Mouse (Mus musculus): ENCODE measurements around the gene Gnao1.

Gene Gnao1

DNA sequence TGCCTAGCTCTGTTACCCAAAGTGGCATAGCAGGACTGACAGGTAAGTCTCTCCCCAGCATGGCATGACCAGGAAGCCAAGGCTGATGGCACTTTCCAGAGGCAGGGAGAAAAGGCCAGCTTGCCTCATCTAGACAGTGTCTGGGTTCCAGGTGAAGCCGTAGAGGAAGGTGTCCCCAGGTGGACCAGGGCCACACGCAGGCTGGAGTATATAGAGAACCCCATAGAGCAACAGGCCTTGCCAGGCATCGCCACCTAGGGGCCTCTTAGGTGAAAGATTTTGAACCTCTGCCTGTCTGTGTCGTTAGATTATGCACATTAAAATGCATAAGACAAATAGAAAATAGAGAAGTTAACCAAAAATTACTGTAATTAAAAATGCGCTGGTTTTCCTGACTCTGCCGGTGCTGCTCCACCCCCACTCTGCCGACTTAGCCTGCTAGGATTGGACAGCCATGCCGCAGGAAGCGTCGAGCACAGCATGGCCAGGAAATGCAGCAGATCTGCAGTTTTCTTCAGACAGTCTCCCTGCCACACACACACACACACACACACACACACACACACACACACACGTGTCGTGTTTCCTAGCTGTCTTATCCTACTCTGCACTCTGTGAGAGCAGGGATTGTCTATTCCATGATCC, 34.2 kb downstream of the Gnao1 start:
- DNase-seq (ENCODE audit: low spot score in 2 of 2) = no peak

DNA sequence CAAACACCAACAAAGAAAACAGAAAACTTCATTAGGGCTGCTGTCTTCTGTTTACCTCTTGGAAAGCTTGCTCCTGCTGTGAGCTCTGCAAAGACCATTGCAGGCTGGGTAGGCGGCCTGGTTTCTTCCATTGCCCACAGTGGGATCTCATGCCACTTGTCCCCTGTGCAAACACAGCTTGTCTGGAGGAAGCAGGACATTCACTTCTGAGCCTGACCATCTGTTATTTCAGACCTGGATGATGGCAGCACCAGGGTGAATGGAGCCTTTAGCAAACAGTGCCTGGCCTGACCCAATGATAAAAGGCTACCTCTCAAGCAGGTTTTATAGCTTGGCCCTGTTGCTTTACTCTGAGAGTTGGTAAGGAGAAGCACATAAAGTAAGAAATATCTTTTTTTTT, 35.4 kb downstream of the Gnao1 start:
- DNase-seq (ENCODE audit: low spot score in 2 of 2) = no peak

DNA sequence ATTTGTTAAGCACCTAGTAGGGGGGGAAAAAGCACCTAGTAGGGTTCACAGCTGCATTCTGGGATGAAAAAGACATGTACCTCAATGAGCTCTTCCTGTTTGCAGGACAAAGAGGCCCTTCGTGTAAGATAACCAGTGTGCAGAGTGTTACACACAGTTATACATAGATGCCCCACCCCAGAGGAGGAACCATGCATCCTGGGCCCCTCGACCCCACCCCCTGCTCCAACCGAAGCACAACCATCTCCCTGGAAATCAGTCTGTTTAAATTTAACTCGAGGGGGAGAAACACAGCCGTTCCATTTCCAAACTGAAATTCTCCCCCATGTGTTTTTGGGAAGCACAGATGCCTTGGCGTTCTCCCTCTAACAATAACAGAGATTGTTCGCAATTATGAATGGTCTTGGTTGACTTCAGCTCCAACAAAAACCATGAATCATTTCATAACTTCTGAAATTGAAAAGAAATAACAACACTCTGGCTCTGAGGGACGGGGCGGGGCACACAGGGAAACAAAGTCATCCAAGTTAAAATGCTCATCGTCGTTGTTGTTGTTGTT, 42.4 kb downstream of the Gnao1 start:
- DNase-seq (ENCODE audit: low spot score in 2 of 2) = no peak

DNA sequence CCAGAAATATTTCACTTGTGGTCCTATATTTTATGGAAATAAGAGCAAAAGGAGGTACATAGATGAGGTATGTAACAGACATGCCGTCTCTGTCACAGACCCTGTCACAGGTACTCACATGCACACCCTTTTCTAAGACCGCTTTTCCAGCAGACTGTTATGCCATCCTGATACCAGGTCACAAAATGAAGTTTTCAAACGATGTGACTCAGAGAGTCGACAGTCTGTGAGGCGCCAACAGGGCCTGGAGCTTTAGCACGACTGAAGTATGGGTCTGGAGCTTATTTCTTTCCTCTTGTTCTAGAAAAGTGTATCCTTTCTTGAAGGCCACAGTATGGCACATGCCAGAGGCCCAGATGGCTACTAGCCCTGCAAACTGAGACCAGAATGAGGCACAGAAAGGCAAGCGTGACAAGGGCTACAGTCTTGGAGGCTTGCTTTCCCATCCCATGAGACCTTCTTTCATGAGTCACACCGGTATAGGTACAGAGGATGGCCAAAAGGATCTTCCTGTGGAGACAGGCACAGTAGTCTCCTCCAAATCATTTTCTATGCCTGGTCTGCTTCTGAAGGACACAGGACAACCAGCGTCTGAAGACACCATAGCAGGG, 43.2 kb downstream of the Gnao1 start:
- DNase-seq (ENCODE audit: low spot score in 2 of 2) = no peak

DNA sequence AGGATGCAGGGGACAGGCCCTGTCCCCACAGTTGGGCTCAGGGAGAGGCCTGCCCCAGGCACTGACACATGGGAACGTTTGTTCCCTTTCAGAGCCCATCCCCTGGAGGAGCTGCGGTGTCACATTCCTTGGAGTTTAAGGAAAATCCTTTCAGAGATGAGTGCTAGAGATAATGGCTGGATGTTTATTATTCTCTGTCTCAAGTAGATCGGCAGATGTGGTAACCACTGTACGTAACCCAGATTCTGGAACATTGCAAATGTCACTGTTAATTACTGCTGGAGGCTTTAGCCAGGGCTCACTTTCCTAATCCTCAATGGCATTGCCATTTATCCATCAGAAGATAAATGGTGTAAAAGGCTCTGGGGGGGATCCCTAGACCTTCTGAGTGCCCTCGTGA, 44.9 kb downstream of the Gnao1 start:
- DNase-seq (ENCODE audit: low spot score in 2 of 2) = no peak

DNA sequence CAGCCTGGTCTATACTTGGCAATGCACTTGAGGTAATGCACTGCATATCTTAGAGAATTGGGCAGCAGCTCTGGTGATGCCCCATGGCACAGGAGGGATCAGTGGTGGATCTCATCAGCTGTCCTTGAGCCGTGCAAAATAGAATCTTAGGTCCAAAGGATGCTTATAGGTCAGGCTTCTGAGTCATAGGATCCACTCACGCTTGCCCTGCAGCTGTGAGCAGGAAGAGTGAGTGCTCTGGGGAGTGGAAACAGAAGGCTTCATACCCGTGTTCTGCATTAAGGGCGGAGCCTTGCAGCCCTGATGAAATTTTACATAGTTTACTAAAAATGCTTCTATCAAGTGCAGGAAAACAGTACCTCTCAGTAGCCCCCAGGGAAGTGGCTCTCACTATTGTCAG, 45.5 kb downstream of the Gnao1 start:
- no peak for DNase-seq (ENCODE audit: low spot score in 2 of 2)

DNA sequence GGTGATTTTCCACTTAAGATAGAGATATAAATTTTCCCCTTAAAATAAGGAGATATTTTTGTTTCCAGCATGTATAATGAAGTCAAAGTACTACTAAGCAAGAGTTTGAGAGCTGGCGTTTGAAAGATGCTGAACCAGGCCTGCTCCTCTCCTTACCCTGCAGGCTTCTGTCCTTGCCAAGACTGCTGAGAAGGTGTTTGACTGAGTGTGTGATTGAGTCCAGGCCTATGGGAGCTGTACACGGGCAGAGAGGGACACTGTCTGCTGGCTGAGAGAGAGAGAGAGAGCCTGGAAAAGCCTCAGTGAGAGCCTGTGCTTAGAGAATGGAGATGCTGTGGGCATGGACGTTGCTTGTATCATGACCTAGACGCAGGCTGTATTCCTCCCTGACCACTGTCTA, 47.4 kb downstream of the Gnao1 start:
- DNase-seq (ENCODE audit: low spot score in 2 of 2) = no peak

DNA sequence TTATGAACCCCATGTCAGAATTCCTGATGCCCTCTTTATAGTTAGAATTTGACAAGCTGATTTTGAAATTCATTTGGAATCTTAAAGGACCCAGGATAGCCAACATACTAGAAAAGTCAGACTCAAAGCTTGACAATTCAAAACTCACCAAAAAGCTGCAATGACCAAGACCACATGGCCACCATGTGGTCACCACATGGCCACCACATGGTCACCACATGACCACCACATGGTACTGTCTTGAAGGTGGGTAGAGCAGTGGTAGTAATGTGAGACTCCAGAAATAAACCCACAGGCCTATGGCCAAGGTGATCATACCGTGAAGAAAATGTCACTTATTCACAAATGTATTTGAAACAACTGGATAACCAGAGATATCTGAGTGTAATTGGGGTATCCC, 48.5 kb downstream of the Gnao1 start:
- DNase-seq (ENCODE audit: low spot score in 2 of 2) = no peak

DNA sequence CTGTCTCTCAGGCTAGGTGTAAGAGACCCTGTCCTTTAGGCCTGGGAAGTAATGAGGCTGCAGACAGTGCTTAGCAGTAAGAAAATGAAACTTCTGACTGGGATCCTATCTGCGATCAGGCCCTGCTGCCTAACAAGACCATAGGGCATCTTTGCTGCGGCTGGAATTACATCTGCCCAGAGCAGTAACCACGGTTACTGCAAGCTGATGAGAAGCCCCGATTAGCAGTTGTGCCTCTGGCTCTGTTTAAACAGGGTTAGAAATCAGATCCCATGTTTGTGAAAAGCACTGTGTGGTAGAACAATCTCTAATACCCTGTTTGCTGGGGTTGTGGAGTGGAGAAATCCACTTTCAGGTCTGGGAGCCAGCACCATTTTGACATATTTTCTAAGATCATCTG, 50.3 kb downstream of the Gnao1 start:
- DNase-seq (ENCODE audit: low spot score in 2 of 2) = no peak

DNA sequence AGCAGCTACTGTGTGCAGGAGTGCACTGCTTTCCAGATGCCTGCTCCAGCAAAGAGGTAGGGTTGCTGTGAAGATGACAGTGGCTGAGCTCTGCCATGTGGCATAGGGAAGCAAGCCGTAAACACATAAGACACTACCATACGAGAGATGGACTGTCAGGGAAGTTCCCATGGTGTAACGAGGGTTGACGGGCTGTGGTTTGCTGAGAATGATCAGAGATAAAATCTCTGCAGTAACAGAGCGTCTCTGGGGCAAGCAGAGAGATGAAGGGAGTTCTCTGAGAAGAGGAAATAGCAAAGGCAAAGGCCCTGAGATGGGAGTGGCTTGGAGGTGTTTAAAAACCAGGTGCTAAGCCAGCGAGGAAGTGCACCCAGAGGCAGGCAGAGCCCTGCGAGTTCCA, 54.3 kb downstream of the Gnao1 start:
- no peak for DNase-seq (ENCODE audit: low spot score in 2 of 2)

DNA sequence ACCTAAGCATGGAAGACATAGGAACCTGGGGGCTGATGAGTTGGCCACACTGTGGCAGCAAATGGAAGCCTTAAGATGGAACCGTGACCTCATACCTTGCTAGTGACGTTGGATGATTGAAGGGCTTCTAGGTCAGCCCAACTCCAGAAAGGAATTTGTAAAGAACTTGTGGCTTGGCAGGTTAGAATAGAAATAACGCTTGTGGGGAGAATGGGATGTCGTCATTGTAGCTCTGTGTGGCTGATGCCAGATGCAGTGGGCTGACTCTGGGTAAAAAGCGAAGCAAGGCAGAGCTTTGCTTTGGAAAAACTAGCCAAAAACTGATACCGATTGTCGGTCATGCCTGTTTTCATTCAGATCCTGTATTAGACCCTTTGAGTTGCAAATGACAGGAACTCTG, 56.5 kb downstream of the Gnao1 start:
- no peak for DNase-seq (ENCODE audit: low spot score in 2 of 2)

DNA sequence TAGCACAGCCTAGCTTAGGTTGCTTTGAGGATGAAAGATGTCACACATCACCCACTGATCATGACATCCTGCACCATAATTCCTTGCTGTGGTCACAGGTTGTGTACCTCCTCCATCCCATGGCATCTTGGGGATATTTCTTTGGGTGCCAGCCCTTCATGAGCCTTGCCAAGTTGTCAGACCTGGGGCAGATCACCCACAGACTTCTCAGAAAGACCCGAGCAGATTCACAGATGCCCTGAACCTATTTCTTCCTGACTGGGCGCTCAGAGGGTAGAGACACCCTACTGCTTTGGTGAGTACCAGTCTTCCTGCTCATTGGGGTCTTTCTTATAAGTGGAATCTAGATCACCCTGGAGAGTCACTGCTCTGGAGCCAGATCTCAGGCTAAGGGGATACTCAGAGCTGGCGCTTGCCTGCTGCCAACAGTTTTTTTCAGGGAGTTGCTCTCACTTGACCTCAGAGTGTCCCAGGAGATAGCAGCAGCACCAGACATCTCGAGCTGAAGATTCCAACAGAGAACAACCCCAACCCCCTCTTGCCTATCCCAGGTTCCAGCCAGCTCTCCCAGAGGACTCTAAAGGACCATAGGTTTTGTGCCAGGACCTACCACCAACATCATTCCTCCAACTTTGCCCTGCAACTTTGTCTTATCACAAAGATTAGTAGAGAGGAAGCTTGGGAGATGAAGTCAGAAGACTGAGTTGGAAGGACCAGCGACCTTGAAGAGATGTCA, 58.9 kb downstream of the Gnao1 start:
- DNase-seq (ENCODE audit: low spot score in 2 of 2) = no peak

DNA sequence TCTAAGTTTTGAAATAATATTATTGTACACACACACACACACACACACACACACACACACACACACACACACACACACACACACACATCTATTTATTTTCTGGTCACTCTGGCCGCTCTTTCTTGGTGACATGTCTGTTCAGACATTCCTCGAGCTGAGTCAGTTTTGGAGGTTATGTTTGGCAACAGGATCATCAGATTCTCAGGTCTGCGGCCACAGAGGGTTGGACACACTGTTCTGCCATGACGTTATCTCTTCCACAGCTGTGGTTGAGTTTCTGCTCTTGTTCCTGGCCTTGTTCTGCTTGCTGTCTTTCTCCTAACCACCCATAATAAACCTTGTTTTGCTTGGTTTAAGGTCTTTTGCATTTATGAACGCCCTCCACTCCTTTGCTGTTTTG, 61.5 kb downstream of the Gnao1 start:
- no peak for DNase-seq (ENCODE audit: low spot score in 2 of 2)

DNA sequence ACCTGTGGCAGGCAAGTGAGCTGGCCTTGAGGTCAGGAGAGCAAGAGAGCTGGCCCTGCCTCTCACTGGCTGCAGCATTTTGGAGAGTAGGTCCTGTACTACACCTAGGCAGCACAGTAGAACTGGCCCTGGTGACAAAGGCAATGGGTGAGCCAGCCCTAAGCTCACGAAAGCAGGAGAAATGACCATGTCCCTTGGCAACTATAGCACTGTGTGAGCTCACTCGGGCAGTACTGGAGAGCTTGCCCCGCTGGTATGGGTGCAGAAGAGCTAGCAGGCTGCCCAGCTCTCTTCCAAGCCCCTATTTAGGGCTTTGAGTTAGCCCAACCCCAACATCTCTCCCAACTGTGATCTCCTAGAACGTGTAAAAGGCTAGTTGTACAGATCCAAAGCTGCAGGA, 68.6 kb downstream of the Gnao1 start:
- no peak for DNase-seq (ENCODE audit: low spot score in 2 of 2)

DNA sequence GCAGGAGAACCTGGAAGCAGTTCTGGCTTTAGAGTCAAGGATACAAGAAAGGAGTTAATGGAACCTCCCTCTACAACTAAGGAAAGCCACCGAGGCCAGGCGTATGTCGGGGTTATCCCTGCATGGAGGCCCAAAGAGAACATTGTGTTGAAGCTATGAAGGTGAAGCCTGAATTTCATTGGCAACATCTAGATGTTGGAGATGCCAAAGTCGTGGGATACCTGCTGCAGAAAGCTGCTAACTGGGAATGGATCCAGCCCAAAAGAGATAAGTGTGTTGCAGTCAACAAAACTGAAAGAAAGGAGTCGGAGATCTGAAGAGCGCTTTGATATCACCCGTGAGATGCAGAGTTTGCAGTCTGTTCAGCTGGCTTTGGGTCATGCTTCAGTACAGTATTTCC, 70.2 kb downstream of the Gnao1 start:
- no peak for DNase-seq (ENCODE audit: low spot score in 2 of 2)

DNA sequence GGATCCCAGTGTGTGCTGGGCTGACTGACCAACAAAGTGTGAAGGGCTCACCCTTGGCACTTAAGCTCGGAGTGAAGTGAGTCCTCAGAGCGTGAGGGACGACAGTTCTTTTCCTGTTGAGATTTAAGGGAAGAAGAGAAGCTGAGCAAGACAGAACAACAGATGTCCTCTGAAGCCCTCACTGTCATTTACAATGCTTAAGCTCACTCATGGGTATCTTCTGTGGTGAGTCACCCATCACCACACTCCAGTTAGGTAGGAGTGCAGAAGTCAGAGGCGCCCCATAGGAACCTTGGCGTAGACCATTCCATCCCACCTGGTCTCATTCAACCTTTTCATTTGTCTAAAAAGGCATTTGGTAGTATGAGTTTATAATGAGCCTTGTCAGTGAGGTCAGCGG, 71.6 kb downstream of the Gnao1 start:
- DNase-seq (ENCODE audit: low spot score in 2 of 2) = no peak

DNA sequence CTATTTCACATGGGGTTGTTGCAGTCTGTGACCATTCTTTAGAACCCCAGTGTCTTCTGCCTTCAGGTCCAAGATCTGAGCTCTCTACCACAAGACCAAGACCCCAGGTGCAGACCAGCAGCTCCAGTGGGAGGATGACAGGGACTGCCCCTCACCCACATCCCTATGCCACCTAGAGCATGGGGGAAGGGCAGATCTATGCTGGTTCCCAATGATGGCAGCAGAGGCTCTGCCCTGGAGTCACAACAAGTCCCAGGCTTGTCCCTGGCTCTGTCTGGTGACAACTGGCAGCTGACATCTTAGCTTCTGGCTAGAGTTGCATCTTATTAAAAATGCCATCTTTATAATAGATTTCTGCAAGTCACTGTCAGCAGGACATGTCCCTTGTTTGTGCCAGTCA, 73.5 kb downstream of the Gnao1 start:
- no peak for DNase-seq (ENCODE audit: low spot score in 2 of 2)

DNA sequence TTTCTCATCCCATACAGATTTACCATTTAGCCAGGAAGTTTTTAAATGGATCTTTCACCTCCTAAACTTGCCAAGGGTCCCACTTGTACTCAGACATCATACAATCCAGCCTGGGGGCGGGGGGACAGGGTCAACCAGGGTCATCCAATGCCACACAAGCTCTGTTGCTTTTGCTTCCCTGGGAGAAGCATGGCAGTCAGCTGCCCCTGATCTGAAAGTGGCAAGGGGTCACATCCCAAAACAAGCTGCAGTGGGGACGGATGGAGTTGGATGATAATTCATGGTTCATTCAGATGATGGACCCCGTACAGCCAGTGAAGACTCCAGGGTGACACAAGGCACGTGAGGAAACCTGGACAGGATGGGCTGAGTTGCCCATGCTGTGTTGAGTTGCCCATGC, 74.0 kb downstream of the Gnao1 start:
- no peak for DNase-seq (ENCODE audit: low spot score in 2 of 2)

DNA sequence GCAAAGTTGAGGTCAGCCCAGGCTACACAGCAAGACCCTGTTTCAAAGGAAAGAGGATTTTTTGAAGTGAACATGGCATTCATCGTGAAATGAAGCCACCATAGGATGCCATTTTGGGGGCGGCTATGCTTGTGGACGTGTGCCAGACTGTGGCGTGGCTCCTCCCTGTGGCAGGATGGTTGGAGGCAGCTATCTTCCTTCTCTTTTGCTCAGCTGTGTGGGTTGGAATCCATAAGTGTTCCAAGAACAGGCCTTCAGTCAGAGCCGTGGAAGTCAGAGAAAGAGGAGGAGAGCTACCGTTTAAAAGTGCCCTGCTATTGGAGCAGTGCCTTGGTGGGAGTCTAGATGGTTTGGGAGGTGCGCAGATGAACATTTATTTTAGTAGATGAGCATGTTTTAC, 74.5 kb downstream of the Gnao1 start:
- peak; percentile 72 for DNase-seq (ENCODE audit: low spot score in 2 of 2)

DNA sequence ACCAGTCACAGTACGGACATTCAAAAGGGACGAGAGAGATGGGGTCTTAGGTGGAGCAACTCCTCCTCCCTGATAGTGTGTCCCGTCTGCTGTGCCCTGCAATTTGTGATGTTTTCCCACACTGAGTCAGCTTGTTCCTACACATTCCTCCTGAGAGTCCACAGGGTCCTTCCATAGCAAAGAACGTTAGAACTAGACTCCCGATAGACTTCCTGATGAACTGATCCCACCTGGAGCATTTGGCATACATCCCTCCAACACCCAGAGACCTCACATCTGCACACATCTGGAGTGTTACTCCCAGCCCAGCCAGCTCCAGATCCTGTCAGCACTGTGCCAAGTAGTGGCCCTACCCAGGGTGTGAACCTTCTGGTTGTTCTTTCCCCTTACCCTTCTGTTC, 76.4 kb downstream of the Gnao1 start:
- DNase-seq (ENCODE audit: low spot score in 2 of 2) = no peak

DNA sequence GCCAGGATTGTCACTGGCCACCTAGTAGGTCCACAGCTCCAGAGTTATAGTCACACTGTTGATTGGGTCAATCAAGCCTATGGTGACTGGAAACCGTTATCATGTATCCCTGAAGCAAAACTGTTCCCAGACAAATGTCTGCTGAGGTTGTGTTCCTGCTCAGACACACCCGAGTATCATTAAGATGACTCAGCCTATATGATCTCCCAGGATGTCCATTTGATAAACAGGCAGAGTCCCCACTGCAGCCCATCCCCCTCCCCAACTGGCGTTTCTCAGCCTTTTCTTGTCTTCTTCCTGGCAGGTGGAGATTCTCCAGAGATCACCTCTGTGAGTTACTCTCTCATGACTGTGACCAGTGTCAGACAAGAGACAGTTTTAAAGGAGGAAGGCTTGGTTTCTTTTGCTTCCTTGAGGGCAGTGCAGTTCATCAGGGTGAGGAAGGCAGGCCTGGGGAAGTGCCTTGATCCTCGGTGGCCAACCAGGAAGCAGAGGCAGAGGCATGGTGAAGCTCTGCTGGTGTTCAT, 78.4 kb downstream of the Gnao1 start:
- no peak for DNase-seq (ENCODE audit: low spot score in 2 of 2)

DNA sequence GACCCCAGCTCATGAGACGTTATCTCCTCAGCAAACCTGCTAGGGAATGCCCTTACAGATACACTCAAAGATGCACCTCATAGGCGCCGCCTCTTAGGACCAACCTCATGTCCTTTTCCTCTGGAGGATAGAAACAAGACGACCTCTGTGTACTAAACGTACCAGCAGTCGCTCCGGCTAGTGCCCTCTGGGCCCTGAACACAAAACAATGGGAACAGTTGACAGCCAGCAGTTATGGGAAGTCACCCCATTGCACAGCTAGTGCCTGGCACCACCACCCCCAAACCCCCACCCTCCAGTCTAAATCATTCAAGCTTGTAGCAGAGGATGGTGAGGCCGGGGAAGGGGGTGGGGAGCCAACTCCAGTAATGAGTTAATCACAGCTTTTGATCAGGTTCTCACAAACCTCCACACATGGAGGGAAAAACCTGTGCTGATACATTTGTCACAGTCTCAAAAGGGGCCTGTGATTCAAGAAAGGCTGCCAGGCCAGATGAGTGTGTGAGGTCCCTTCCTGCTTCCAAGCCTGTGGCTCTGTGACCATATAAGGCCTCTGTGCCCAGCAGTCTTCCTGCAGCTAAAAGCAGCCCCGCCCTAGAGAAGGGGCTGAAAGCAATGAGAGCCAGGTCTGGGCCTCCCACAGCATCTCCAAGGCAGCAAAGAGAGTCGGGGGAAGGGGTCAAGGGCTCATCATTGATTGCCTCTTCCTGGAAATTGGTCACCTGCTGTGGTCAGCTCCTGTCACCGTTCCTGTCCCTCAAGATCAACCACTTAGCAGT, 79.1 kb downstream of the Gnao1 start:
- no peak for DNase-seq (ENCODE audit: low spot score in 2 of 2)

Measured in right cerebral cortex, postnatal 10 days (tissue).